Mouse (Mus musculus) megakaryocyte-erythroid progenitor cell, adult 5 weeks (primary cell): ENCODE results near the gene Ctu2. TPM values are rescaled to one million over a fixed set of nuclear protein-coding genes. Genes with fewer than 3 reads are reported as not detected.

Experiments
- polyA plus RNA-seq: library from polyadenylated mRNA; stranded (reverse); fragments of >175 nt; gene quantifications from 2 replicates; pipeline ENCODE4 v1.2.3, GENCODE M21; 2012

Ctu2 gene
- polyA plus RNA-seq: 26.0 and 31.1 TPM in 2 replicates

DNA sequence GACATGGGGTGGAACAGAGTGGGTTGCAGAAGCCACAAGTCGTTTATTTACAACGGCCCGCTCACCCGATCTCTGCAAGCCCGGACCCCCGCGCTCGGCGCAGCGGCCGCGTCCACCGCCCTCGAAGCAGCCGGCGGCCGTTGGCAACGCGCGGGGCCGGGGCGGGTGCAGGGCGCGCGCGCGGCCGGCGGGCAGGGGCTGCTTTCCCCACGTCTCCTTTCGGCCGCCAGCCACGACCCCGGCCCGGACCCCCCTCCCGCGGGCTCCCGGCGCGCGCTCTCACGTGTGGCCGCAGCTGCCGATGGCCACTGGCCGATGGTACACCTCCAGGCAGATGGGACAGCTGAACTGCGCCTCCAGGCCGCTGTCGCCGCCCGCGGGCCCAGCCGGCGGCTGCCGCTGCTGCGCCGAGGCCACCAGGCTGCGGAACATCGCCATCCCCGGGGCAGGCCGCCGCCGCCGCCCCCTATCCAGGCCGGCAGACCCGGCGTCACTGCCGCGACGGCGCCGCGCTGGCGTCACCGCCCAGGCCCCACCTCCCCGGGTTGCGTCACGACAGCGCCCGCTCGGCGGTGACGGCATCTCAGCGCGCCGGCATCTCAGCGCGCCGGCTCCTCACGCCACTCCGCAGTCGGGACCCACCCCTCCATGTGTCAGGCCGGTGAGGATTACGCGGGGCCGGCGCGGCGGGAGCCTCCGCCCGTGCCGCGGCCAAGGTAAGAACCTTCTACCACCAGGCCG lies at the start of gene Ctu2, which contains the start of gene Rnf166:
Gene Ctu2, plus strand, starts transcription at position 564 of the 741 bp plus-strand sequence.
Gene Rnf166, minus strand, starts transcription at position 485 of the 741 bp plus-strand sequence.

DNA sequence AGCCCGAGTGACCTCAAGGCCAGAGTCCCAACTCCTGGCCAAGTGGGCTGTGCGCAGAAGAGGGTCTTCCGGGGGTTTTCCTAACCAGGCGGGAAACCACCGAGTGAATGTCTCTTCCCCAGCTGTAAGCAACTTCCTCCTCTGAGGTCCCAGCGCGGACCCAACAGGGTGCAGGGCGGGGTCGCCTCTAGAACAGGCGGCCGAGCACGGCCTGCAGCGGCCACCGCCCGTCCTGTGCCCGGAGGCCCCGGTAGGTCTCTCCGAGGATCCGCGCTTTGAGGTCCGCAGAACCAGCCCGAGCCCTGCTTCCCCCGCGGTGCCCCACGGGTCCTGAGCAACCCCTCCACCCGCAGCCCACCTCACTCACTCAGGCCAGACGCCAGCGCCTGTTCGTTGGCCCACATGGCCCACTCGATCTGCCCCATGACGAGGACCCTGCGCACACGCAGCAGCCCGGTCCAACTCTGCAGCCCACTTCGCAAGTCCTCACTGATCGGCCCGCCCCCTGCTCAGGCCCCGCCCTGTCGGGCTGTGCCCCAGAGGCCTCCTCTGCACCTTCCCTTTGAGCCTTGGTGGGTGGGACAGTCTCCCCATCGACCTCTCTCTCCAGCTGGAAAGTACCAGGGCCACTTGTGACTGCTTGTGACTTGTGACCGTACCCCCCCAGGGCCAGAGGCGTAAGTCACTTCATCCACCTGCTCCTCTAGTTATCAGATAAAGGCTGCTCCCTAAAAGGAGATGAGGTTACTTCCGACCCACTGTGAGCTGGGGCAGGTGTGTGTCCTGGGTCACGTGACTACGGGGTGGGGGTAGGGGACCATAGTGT lies 43.3 kb upstream of the Ctu2 start, which contains the start of gene Cyba:
Gene Cyba, minus strand, starts transcription at position 488 of the 826 bp plus-strand sequence.

DNA sequence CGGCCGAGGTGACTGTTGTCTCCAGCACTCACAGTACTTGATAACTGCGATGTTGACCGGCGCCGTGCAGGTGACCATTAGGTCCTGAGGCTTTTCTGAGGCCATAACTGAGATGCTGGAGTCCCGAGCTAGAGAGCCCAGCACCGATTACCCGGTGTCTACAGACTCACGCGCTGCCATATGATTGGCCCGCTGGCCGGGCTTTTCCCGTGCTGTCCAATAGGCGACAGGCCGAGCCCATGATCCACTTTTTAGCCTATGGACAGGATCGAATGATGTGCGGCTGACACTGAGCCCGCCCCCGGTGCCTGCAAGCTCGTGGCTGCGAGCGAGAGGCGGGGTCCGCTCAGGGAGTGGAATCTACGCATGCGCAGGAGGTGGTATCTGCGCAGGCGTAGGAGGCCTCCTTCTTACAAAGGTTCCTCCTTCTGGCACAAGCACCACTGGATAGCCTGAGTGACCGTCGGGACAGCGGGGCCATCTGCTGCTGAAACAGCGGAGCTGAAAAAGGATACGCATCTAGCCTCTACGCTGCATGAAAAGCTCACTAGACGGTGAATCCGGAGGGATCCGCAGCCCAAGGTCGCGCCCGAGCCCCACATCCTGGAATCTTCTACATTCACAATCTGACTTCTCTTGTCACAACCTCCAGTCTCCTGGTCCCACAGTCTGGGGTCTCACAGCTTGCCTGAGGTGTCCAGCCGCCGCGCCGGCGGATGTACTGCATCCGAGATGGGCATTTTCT lies 32.5 kb upstream of the Ctu2 start, which contains the start of gene Mvd:
Gene Mvd, minus strand, starts transcription at position 161 of the 745 bp plus-strand sequence.

DNA sequence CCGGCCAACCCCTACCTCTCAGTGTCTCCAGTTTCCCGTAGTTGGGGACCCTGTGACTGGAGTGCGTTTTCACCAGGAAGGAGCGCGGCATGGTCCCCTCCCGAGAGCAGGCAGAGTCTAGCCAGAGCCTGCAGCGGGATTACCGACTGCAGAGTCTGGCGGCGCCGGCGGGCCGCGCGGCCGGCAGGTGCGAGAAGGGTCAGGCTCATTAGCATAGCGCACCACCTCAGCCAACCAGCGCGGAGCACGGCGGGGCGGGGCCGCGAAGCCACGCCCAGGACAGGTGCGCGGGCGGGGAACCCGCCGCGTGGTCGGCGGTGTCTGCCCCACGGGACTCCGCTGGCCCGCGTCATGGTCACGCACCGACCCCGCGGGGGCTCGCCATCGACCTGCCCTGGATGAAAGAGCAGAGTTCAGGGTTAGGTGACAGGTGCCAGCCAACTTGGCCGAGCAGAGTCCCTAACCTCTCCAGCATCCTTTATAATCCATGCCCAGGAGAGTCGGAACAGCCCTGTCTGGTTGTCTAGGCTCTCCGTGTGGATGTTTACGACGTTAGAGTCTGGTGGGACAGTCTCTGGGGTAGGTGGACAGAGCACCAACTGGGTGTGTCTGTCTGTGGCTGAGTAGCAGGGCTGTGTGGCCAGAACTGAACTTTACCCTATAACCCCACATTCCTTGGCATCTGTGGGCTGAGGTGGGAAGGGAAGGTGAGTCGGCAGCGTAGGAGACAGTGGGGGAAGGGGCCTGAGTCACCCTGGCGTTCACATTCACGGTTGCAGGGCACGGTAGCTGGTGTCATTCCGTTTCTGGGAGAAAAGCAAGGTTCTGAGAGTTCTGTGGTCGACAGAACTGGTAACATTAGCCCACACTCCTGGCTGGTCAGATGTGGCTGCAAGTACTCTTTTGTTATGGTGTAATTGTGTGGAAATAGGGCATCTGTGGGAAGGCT lies 15.1 kb upstream of the Ctu2 start, which contains the start of gene Snai3:
Gene Snai3, minus strand, starts transcription at position 210 of the 949 bp plus-strand sequence.

Other genes starting within 250 kb of the Ctu2 start
- gene Zfpm1, start 194.0 kb upstream of the Ctu2 start, polyA plus RNA-seq: 410 and 679 TPM in 2 replicates
- gene Trhr2, start 115.4 kb upstream of the Ctu2 start, polyA plus RNA-seq: 0.05 TPM in 1 of 2 replicates, not detected in the other
- 119 and 172 TPM in 2 replicates for gene Zc3h18, start 99.5 kb upstream of the Ctu2 start, polyA plus RNA-seq
- 0.98 and 1.5 TPM in 2 replicates for gene Il17c, start 54.1 kb upstream of the Ctu2 start, polyA plus RNA-seq
- 676 and 930 TPM in 2 replicates for gene Cyba, start 43.2 kb upstream of the Ctu2 start, polyA plus RNA-seq
- 8.7 and 10.5 TPM in 2 replicates for gene Mvd, start 32.7 kb upstream of the Ctu2 start, polyA plus RNA-seq
- gene Snai3, start 15.4 kb upstream of the Ctu2 start, polyA plus RNA-seq: 0.22 TPM in 2 replicates
- gene Rnf166, start 79 bp upstream of the Ctu2 start, polyA plus RNA-seq: 72.3 and 82.1 TPM in 2 replicates
- 76.7 and 90.2 TPM in 2 replicates for gene Piezo1, start 75.2 kb downstream of the Ctu2 start, polyA plus RNA-seq
- gene Cdt1, start 91.9 kb downstream of the Ctu2 start, polyA plus RNA-seq: 400 and 435 TPM in 2 replicates
- gene Aprt, start 100.8 kb downstream of the Ctu2 start, polyA plus RNA-seq: 259 and 276 TPM in 2 replicates
- gene Galns, start 135.3 kb downstream of the Ctu2 start, polyA plus RNA-seq: 23.7 and 36.9 TPM in 2 replicates
- gene Trappc2l, start 135.5 kb downstream of the Ctu2 start, polyA plus RNA-seq: 0.58 and 1.0 TPM in 2 replicates
- 0.07 TPM in 1 of 2 replicates, not detected in the other for gene Pabpn1l, start 146.6 kb downstream of the Ctu2 start, polyA plus RNA-seq
- 112 and 122 TPM in 2 replicates for gene Cbfa2t3, start 223.0 kb downstream of the Ctu2 start, polyA plus RNA-seq